Mouse (Mus musculus) neural tube, embryonic 12.5 days (tissue): Measurements from ENCODE around the gene Galnt7. TPM values are rescaled to one million over a fixed set of nuclear protein-coding genes. Genes with fewer than 3 reads are reported as not detected.

Source experiments
- ATAC-seq: fragments of 200-750 bp; cut with Nextera tagmentation; 2 replicates; pipeline ENCODE4 v1.8.0; 2017; ENCODE audit warnings: low read depth, mild to moderate bottlenecking, moderate TSS enrichment, moderate library complexity; ENCODE audit not compliant: low FRiP score
- H3K27ac ChIP-seq: fragments of 300-500 bp; sonication (generic); 2 replicates; pipeline ENCODE4 v1.5.1; 2016
- H3K27me3 ChIP-seq: fragments of 300-500 bp; sonication (generic); replicated peaks from 2 replicates; pipeline ENCODE4 v1.6.1; 2016; ENCODE audit warnings: mild to moderate bottlenecking
- H3K36me3 ChIP-seq: fragments of 300-500 bp; sonication (generic); 2 replicates; pipeline ENCODE4 v1.6.1; 2016; ENCODE audit warnings: mild to moderate bottlenecking
- H3K4me1 ChIP-seq: fragments of 300-500 bp; sonication (generic); 2 replicates; pipeline ENCODE4 v1.6.1; 2016
- H3K4me2 ChIP-seq: fragments of 300-500 bp; sonication (generic); replicated peaks from 2 replicates; pipeline ENCODE4 v1.6.1; 2016; ENCODE audit warnings: mild to moderate bottlenecking
- H3K4me3 ChIP-seq: fragments of 300-500 bp; sonication (generic); 2 replicates; pipeline ENCODE4 v1.5.1; 2016
- H3K9ac ChIP-seq: fragments of 300-500 bp; sonication (generic); 2 replicates; pipeline ENCODE4 v1.6.1; 2016; ENCODE audit warnings: mild to moderate bottlenecking
- H3K9me3 ChIP-seq: fragments of 300-500 bp; sonication (generic); 2 replicates; pipeline ENCODE4 v1.6.1; 2016; ENCODE audit warnings: mild to moderate bottlenecking
- WGBS: fragments of 180-500 bp; shearing (Covaris S2); methylation state at CpG from one replicate; pipeline ENCODE4 v1.1.7; 2016; 5-methylcytosine and 5-hydroxymethylcytosine counted together
- polyA plus RNA-seq: library from polyadenylated mRNA; unstranded; fragments of >200 nt; fragmentation: Nextera tagmentation; extraction: Ambion mirVana; gene quantifications from 2 replicates; pipeline ENCODE4 v1.2.1, GENCODE M21; 2016

Gene Galnt7
- polyA plus RNA-seq, 1 experiment from 2014 or later: 16.4 TPM

GRCm38 (mm10) chr8:57623955-57624354, 28.9 kb downstream of the Galnt7 start:
- H3K4me1 ChIP-seq: no peaks in the 10 kb centered on the region
- H3K27me3 ChIP-seq: no peaks in the 10 kb centered on the region
- H3K4me3 ChIP-seq: no peak overlapping the region
- WGBS: 88% methylated on average over 4 of the region's 4 CpGs
- no peak overlapping the region for H3K4me2 ChIP-seq
- H3K9ac ChIP-seq: no peak overlapping the region
- no peaks in the 10 kb centered on the region for H3K9me3 ChIP-seq
- no peak overlapping the region for H3K27ac ChIP-seq
- no peaks in the 10 kb centered on the region for H3K36me3 ChIP-seq
- ATAC-seq: no peak

GRCm38 (mm10) chr8:57623051-57623450, 29.8 kb downstream of the Galnt7 start:
- no peaks in the 10 kb centered on the region for H3K9me3 ChIP-seq

GRCm38 (mm10) chr8:57616965-57617364, 35.9 kb downstream of the Galnt7 start:
- no peaks in the 10 kb centered on the region for H3K9me3 ChIP-seq
- 56% methylated on average over 5 of the region's 5 CpGs for WGBS
- no peak overlapping the region for H3K27ac ChIP-seq
- no peaks in the 10 kb centered on the region for H3K36me3 ChIP-seq
- no peak for ATAC-seq
- no peak overlapping the region for H3K9ac ChIP-seq
- no peak overlapping the region for H3K4me2 ChIP-seq
- H3K4me1 ChIP-seq: no peaks in the 10 kb centered on the region
- no peak overlapping the region for H3K4me3 ChIP-seq
- no peaks in the 10 kb centered on the region for H3K27me3 ChIP-seq

More at GRCm38 (mm10) chr8:57623051-57623450, 29.8 kb downstream of the Galnt7 start:
- Histone ChIP-seq H3K4me3 (no peak overlapping the region), H3K36me3 (no peaks in the 10 kb centered on the region), H3K27ac (no peak overlapping the region), H3K9ac (no peak overlapping the region), H3K4me1 (no peaks in the 10 kb centered on the region), H3K4me2 (no peak overlapping the region), H3K27me3 (no peaks in the 10 kb centered on the region)
- ATAC-seq: no peak
- WGBS: 87% methylated on average over 3 of the region's 3 CpGs

- no peak overlapping the region for H3K27ac ChIP-seq
- no peak overlapping the region for H3K4me2 ChIP-seq
- H3K36me3 ChIP-seq: no peaks in the 10 kb centered on the region
- H3K4me1 ChIP-seq: peaks cover 4% of the 10 kb centered on the region; the same call in 1 of the 2 replicates
- H3K9me3 ChIP-seq: no peaks in the 10 kb centered on the region
- 0 out of 2 replicates have a peak, but pooled peaks have one; percentile 21 for ATAC-seq
- no peak overlapping the region for H3K4me3 ChIP-seq
- H3K27me3 ChIP-seq: no peaks in the 10 kb centered on the region
- no peak overlapping the region for H3K9ac ChIP-seq
- WGBS: 81% methylated on average over 15 of the region's 15 CpGs
Measured at GRCm38 (mm10) chr8:57615016-57615657, 37.7 kb downstream of the Galnt7 start.

- H3K9ac ChIP-seq: no peak overlapping the region
- peaks cover 4% of the 10 kb centered on the region; the same call in 1 of the 2 replicates for H3K4me1 ChIP-seq
- H3K4me2 ChIP-seq: no peak overlapping the region
- 42% methylated on average over 7 of the region's 7 CpGs for WGBS
- H3K27ac ChIP-seq: no peak overlapping the region
- H3K9me3 ChIP-seq: no peaks in the 10 kb centered on the region
- no peak overlapping the region for H3K4me3 ChIP-seq
- H3K27me3 ChIP-seq: no peaks in the 10 kb centered on the region
- no peak for ATAC-seq
- H3K36me3 ChIP-seq: no peaks in the 10 kb centered on the region
Measured at GRCm38 (mm10) chr8:57611419-57611977, 41.3 kb downstream of the Galnt7 start.

- H3K9me3 ChIP-seq: no peaks in the 10 kb centered on the region
- no peak overlapping the region for H3K4me3 ChIP-seq
- ATAC-seq: no peak
- no peaks in the 10 kb centered on the region for H3K27me3 ChIP-seq
- peaks cover 4% of the 10 kb centered on the region; the same call in 1 of the 2 replicates for H3K4me1 ChIP-seq
- H3K9ac ChIP-seq: no peak overlapping the region
- no peak overlapping the region for H3K4me2 ChIP-seq
- no peak overlapping the region for H3K27ac ChIP-seq
- 77% methylated on average over 11 of the region's 11 CpGs for WGBS
- H3K36me3 ChIP-seq: no peaks in the 10 kb centered on the region
Measured at GRCm38 (mm10) chr8:57610706-57611418, 42.0 kb downstream of the Galnt7 start.

- no peak overlapping the region for H3K4me3 ChIP-seq
- H3K4me1 ChIP-seq: peaks cover 5% of the 10 kb centered on the region; the same call in 1 of the 2 replicates
- no peak overlapping the region for H3K27ac ChIP-seq
- H3K27me3 ChIP-seq: no peaks in the 10 kb centered on the region
- no peak for ATAC-seq
- 80% methylated on average over 5 of the region's 5 CpGs for WGBS
- H3K36me3 ChIP-seq: no peaks in the 10 kb centered on the region
- no peaks in the 10 kb centered on the region for H3K9me3 ChIP-seq
- H3K9ac ChIP-seq: no peak overlapping the region
- no peak overlapping the region for H3K4me2 ChIP-seq
Measured at GRCm38 (mm10) chr8:57602511-57602910, 50.3 kb downstream of the Galnt7 start.

GRCm38 (mm10) chr8:57601987-57602418, 50.8 kb downstream of the Galnt7 start:
- Histone ChIP-seq H3K27me3 (no peaks in the 10 kb centered on the region), H3K4me2 (no peak overlapping the region), H3K36me3 (no peaks in the 10 kb centered on the region), H3K4me3 (no peak overlapping the region), H3K27ac (no peak overlapping the region), H3K9ac (no peak overlapping the region), H3K9me3 (no peaks in the 10 kb centered on the region), H3K4me1 (peaks cover 5% of the 10 kb centered on the region; the same call in 1 of the 2 replicates)
- 90% methylated on average over 12 of the region's 12 CpGs for WGBS
- no peak for ATAC-seq

- H3K4me3 ChIP-seq: no peak overlapping the region
- ATAC-seq: no peak
- WGBS: 25% methylated on average over 22 of the region's 22 CpGs
- H3K9me3 ChIP-seq: no peaks in the 10 kb centered on the region
- peaks cover 5% of the 10 kb centered on the region; the same call in 1 of the 2 replicates for H3K4me1 ChIP-seq
- H3K36me3 ChIP-seq: no peaks in the 10 kb centered on the region
- peak overlapping the region; percentile 43 for H3K4me2 ChIP-seq
- no peaks in the 10 kb centered on the region for H3K27me3 ChIP-seq
- no peak overlapping the region for H3K9ac ChIP-seq
- H3K27ac ChIP-seq: no peak overlapping the region
Measured at GRCm38 (mm10) chr8:57599813-57600555, 52.8 kb downstream of the Galnt7 start.

GRCm38 (mm10) chr8:57595853-57596252, 57.0 kb downstream of the Galnt7 start:
- peaks cover 5% of the 10 kb centered on the region; the same call in 1 of the 2 replicates for H3K4me1 ChIP-seq
- H3K27me3 ChIP-seq: no peaks in the 10 kb centered on the region
- H3K9me3 ChIP-seq: no peaks in the 10 kb centered on the region
- ATAC-seq: no peak
- no peak overlapping the region for H3K4me2 ChIP-seq
- no peak overlapping the region for H3K4me3 ChIP-seq
- no peak overlapping the region for H3K27ac ChIP-seq
- H3K36me3 ChIP-seq: no peaks in the 10 kb centered on the region
- H3K9ac ChIP-seq: no peak overlapping the region
- WGBS: 46% methylated on average over 3 of the region's 3 CpGs

GRCm38 (mm10) chr8:57594175-57594885, 58.5 kb downstream of the Galnt7 start:
- ATAC-seq: no peak
- no peaks in the 10 kb centered on the region for H3K4me1 ChIP-seq
- H3K9ac ChIP-seq: no peak overlapping the region
- no peak overlapping the region for H3K27ac ChIP-seq
- no peak overlapping the region for H3K4me3 ChIP-seq
- H3K9me3 ChIP-seq: no peaks in the 10 kb centered on the region
- H3K36me3 ChIP-seq: no peaks in the 10 kb centered on the region
- no peak overlapping the region for H3K4me2 ChIP-seq
- H3K27me3 ChIP-seq: no peaks in the 10 kb centered on the region
- WGBS: 88% methylated on average over 6 of the region's 6 CpGs
